In genomic region chr5:36593176-36593575, GRCm38 (mm10) we compare ENCODE assay signal across 8 mouse cellular contexts. TPM values are rescaled to one million over a fixed set of nuclear protein-coding genes. Genes with fewer than 3 reads are reported as not detected.
DNase-seq lines count a peak whose midpoint lies in the region; ATAC-seq lines count a peak whose summit lies in the region.

Gene Tbc1d14 (minus strand): TSS chr5:36593276.

- H3K4me2 ChIP-seq in intestine, embryonic 16.5 days (ENCODE audit: low read depth, low read length), result no peak within 1 kb of the TSS
- no peak within 1 kb of the TSS for H3K4me2 ChIP-seq in neural tube, embryonic 12.5 days (replicated peaks)

- H3K4me1 ChIP-seq in intestine, embryonic 16.5 days (ENCODE audit: control insufficient read depth, insufficient read depth, low read length), result peaks cover under 1% of the 10 kb centered on the region; the same call in 1 of the 2 replicates
- H3K4me1 ChIP-seq in neural tube, embryonic 12.5 days, result no peaks in the 10 kb centered on the region

- no peak within 1 kb of the TSS for H3K27ac ChIP-seq in intestine, embryonic 16.5 days (ENCODE audit: low read length)
- H3K27ac ChIP-seq in neural tube, embryonic 12.5 days, result no peak within 1 kb of the TSS

- no peak within 1 kb of the TSS for H3K4me3 ChIP-seq in intestine, embryonic 16.5 days (ENCODE audit: low read length)
- no peak within 1 kb of the TSS for H3K4me3 ChIP-seq in neural tube, embryonic 12.5 days

- ATAC-seq in intestine, embryonic 16.5 days, result no peak
- no peak for ATAC-seq in neural tube, embryonic 12.5 days (ENCODE audit: low FRiP score, low read depth)

- 79% methylated on average over 5 of the region's 5 CpGs for WGBS in intestine, embryonic 16.5 days
- 85% methylated on average over 5 of the region's 5 CpGs for WGBS in neural tube, embryonic 12.5 days

- H3K9ac ChIP-seq in intestine, embryonic 16.5 days (ENCODE audit: low read depth, low read length), result no peak within 1 kb of the TSS
- no peak within 1 kb of the TSS for H3K9ac ChIP-seq in neural tube, embryonic 12.5 days

- H3K36me3 ChIP-seq in intestine, embryonic 16.5 days (ENCODE audit: control insufficient read depth, insufficient read depth, low read length), result no peaks in the 10 kb centered on the region
- H3K36me3 ChIP-seq in neural tube, embryonic 12.5 days, result no peaks in the 10 kb centered on the region

- no peak for DNase-seq in layer of hippocampus, adult 8-10 months (ENCODE audit: low spot score in 2 of 2)
- DNase-seq in layer of hippocampus, adult 9-11 months, result no peak
- DNase-seq in adrenal gland, adult 8-10 months, result no peak
- no peak for DNase-seq in gastrocnemius, postnatal 10 days
- DNase-seq in right cerebral cortex, adult 2 months (ENCODE audit: low spot score in 2 of 2), result no peak
- DNase-seq in lung, postnatal 25 days (ENCODE audit: low spot score), result no peak

- no peaks in the 10 kb centered on the region for H3K9me3 ChIP-seq in intestine, embryonic 16.5 days (ENCODE audit: control insufficient read depth, low read length)
- H3K9me3 ChIP-seq in neural tube, embryonic 12.5 days, result no peaks in the 10 kb centered on the region

- H3K27me3 ChIP-seq in intestine, embryonic 16.5 days (replicated peaks; ENCODE audit: control insufficient read depth, insufficient read depth, low read length), result no peaks in the 10 kb centered on the region
- H3K27me3 ChIP-seq in neural tube, embryonic 12.5 days (replicated peaks), result no peaks in the 10 kb centered on the region

RNA-seq across cellular contexts. Expression of gene Tbc1d14, which starts in this region (rescaled TPM):
- 10 to 100 TPM; 74.3 to 92.7 (median 82.9) TPM for total RNA-seq in layer of hippocampus, adult 8-10 months (2022)
- total RNA-seq in adrenal gland, adult 8-10 months (2022), result 10 to 100 TPM; 46.1 to 55.5 (median 53.4) TPM
- 10 to 100 TPM; 15.0 to 19.5 TPM for total RNA-seq in gastrocnemius, postnatal 10 days (2021)
- 30.7 and 34.0 TPM in 2 replicates for polyA plus RNA-seq in intestine, embryonic 16.5 days (2015; fragmentation: Nextera tagmentation; extraction: Ambion mirVana)
- 57.3 TPM in 2 replicates for polyA plus RNA-seq in neural tube, embryonic 12.5 days (2016; fragmentation: Nextera tagmentation; extraction: Ambion mirVana)
